Mouse (Mus musculus) lung, adult 2 months (tissue): ENCODE measurements at regions not wholly inside any gene's neighbourhood (a gene's known extent, or its start where the extent isn't known, plus 50 kb on each side); places are given as distances from the start of the nearest gene placed in this dataset.

Source experiments
- CTCF ChIP-seq: fragments of 200-500 bp; IDR thresholded peaks from 2 replicates; pipeline ENCODE4 v1.5.1; 2011; ENCODE audit warnings: mild to moderate bottlenecking, low read length, control low read depth; ENCODE audit not compliant: insufficient read depth
- POLR2A ChIP-seq: fragments of 200-500 bp; IDR thresholded peaks from 2 replicates; pipeline ENCODE4 v1.6.1; 2011; ENCODE audit warnings: low read depth, mild to moderate bottlenecking, control low read depth, low read length, borderline replicate concordance; ENCODE audit errors: extremely low read depth

DNA sequence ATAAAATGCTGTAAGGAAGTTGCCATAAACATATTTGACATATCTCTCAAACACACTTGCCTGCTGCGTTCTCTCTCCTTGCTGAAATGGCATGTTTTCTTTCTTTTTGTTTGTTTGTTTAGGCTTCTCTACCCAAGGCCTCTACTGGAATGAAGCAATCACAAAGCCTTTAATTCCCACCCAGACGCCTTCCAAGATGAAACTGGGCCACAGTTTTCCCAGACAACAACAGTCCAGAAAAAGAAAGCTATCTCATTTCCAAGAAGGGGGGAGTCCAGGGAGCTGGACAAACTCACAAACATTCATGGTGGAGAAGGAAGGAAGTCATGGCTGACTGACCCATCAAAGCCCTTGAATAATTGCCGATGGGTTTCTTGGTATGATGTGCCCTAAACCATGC is 234.1 kb downstream of the Gm45692 start:
- no peak for TF ChIP-seq CTCF
- TF ChIP-seq POLR2A = no peak
